Mouse (Mus musculus) ES-E14 (cell line): ENCODE measurements around the gene Gm4340.
"Not testable (repeated sequence)": the region's sequence is repeated elsewhere in the genome, so short reads cannot be mapped to it uniquely, and the experiment has no call there.

Experiments
- CHD2 ChIP-seq: IDR thresholded peaks from 2 replicates; pipeline ENCODE4 v1.6.1; 2014; ENCODE audit warnings: mild to moderate bottlenecking, low read depth, low read length, inconsistent platforms
- HCFC1 ChIP-seq: IDR thresholded peaks from 2 replicates; pipeline ENCODE4 v1.6.1; 2012; ENCODE audit warnings: low read length, inconsistent platforms, borderline replicate concordance; ENCODE audit not compliant: insufficient read depth
- MAFK ChIP-seq: IDR thresholded peaks from 2 replicates; pipeline ENCODE4 v1.6.1; 2014; ENCODE audit warnings: mild to moderate bottlenecking, low read depth, low read length, inconsistent platforms; ENCODE audit not compliant: insufficient read depth
- ZC3H11A ChIP-seq: IDR thresholded peaks from 2 replicates; pipeline ENCODE4 v1.6.1; 2012; ENCODE audit warnings: low read depth, mild to moderate bottlenecking, inconsistent platforms, low read length, borderline replicate concordance
- ZNF384 ChIP-seq: IDR thresholded peaks from 2 replicates; pipeline ENCODE4 v1.6.1; 2012; ENCODE audit warnings: low read depth, low read length, inconsistent platforms

- TF ChIP-seq MAFK, HCFC1, CHD2, ZNF384, ZC3H11A: not testable (repeated sequence)
These were observed 25.6 kb upstream of the Gm4340 start, which contains the start of gene Gm21304 for GRCm38 (mm10) chr10:104168215-104168614.
